Mouse (Mus musculus) small intestine, adult 2 months (tissue): Measurements from ENCODE around the gene Slc25a4. TPM values are rescaled to one million over a fixed set of nuclear protein-coding genes. Genes with fewer than 3 reads are reported as not detected.
A peak's percentile ranks its signal among the peaks of the same experiment; 100 is the strongest.

Experiments used
- H3K27ac ChIP-seq: fragments of 200-500 bp; 2 replicates; pipeline ENCODE4 v1.5.1; 2012; ENCODE audit warnings: low read depth, low read length, control low read depth, inconsistent platforms; ENCODE audit not compliant: insufficient read depth
- H3K27me3 ChIP-seq: fragments of 200-500 bp; 2 replicates; pipeline ENCODE4 v1.6.1; 2012; ENCODE audit warnings: mild to moderate bottlenecking, moderate library complexity, low read length, inconsistent platforms; ENCODE audit not compliant: control insufficient read depth, insufficient read depth
- H3K36me3 ChIP-seq: fragments of 200-500 bp; 2 replicates; pipeline ENCODE4 v1.6.1; 2012; ENCODE audit warnings: mild to moderate bottlenecking, low read length, control low read depth, inconsistent platforms; ENCODE audit not compliant: control insufficient read depth, insufficient read depth
- H3K4me1 ChIP-seq: fragments of 200-500 bp; 2 replicates; pipeline ENCODE4 v1.6.1; 2012; ENCODE audit warnings: low read length, inconsistent platforms, mixed read lengths; ENCODE audit not compliant: control insufficient read depth, insufficient read depth, insufficient read length
- H3K4me3 ChIP-seq: fragments of 200-500 bp; 2 replicates; pipeline ENCODE4 v1.5.1; 2012; ENCODE audit warnings: low read depth, mild to moderate bottlenecking, control low read depth, inconsistent platforms, low read length, moderate library complexity
- CTCF ChIP-seq: fragments of 200-500 bp; IDR thresholded peaks from 2 replicates; pipeline ENCODE4 v1.5.1; 2012; ENCODE audit warnings: low read depth, mild to moderate bottlenecking, control low read depth, inconsistent platforms, low read length, moderate library complexity, mixed read lengths; ENCODE audit not compliant: insufficient replicate concordance, insufficient read length; ENCODE audit errors: extremely low read depth
- POLR2A ChIP-seq: fragments of 200-500 bp; IDR thresholded peaks from 2 replicates; pipeline ENCODE4 v1.6.1; 2012; ENCODE audit warnings: low read depth, mild to moderate bottlenecking, control low read depth, inconsistent platforms, low read length, moderate library complexity
- WGBS: fragments of 180-500 bp; shearing (Covaris S2); methylation state at CpG from one replicate; pipeline ENCODE4 v1.1.7; 2018; 5-methylcytosine and 5-hydroxymethylcytosine counted together
- polyA plus RNA-seq: library from polyadenylated mRNA; depleted of rRNA; stranded (reverse); fragments of >200 nt; gene quantifications from 2 replicates; pipeline ENCODE4 v1.2.3, GENCODE M21; 2012; rRNA removed

Slc25a4 gene
- polyA plus RNA-seq, 1 experiment, result 68.8 TPM

- TF ChIP-seq CTCF (no peak), POLR2A (no peak)
- Histone ChIP-seq H3K36me3 (peaks cover 16% of the 10 kb centered on the region), H3K4me1 (peaks cover under 1% of the 10 kb centered on the region; the same call in 1 of the 2 replicates), H3K4me3 (no peak overlapping the region), H3K27ac (no peak overlapping the region), H3K27me3 (no peaks in the 10 kb centered on the region)
- 81% methylated on average over 2 of the region's 2 CpGs for WGBS
Measured at GRCm38 (mm10) chr8:46173651-46174050, 37.4 kb downstream of the Slc25a4 start.

GRCm38 (mm10) chr8:46163870-46164190 lies 47.3 kb downstream of the Slc25a4 start:
- no peak for TF ChIP-seq CTCF
- Histone ChIP-seq H3K27ac (peak overlapping the region; percentile 74), H3K27me3 (no peaks in the 10 kb centered on the region), H3K4me3 (peak overlapping the region; percentile 92), H3K36me3 (no peaks in the 10 kb centered on the region; the same call in none of the 2 replicates), H3K4me1 (peaks cover 10% of the 10 kb centered on the region; the same call in 1 of the 2 replicates)
- WGBS, result under 1% methylated on average over 25 of the region's 25 CpGs

GRCm38 (mm10) chr8:46162953-46163869 lies 47.9 kb downstream of the Slc25a4 start:
- Histone ChIP-seq H3K27me3 (no peaks in the 10 kb centered on the region), H3K36me3 (no peaks in the 10 kb centered on the region; the same call in none of the 2 replicates)
- WGBS, result under 1% methylated on average over 77 of the region's 77 CpGs

More at GRCm38 (mm10) chr8:46162953-46163869, 47.9 kb downstream of the Slc25a4 start:
- Histone ChIP-seq H3K4me1 (peaks cover 8% of the 10 kb centered on the region; the same call in 1 of the 2 replicates), H3K4me3 (peak overlapping the region; percentile 92), H3K27ac (peak overlapping the region; percentile 93)
- TF ChIP-seq POLR2A (peak; percentile 96), CTCF (no peak)

Other genes starting within 250 kb of the Slc25a4 start
- 0.08 TPM in 1 of 2 replicates, not detected in the other for gene 1700029J07Rik, start 236.0 kb downstream of the Slc25a4 start, polyA plus RNA-seq
- gene Ufsp2, start 235.8 kb downstream of the Slc25a4 start, polyA plus RNA-seq, result 3.7 and 5.8 TPM in 2 replicates
- gene Lrp2bp, start 212.0 kb downstream of the Slc25a4 start, polyA plus RNA-seq, result not detected in 2 replicates
- gene Ankrd37, start 205.6 kb downstream of the Slc25a4 start, polyA plus RNA-seq, result 3.5 and 4.8 TPM in 2 replicates
- gene Cfap97, start 59.5 kb downstream of the Slc25a4 start, polyA plus RNA-seq, result 0.71 and 1.7 TPM in 2 replicates
- 4.8 and 10.9 TPM in 2 replicates for gene Snx25, start 59.1 kb downstream of the Slc25a4 start, polyA plus RNA-seq
- gene Helt, start 83.4 kb upstream of the Slc25a4 start, polyA plus RNA-seq, result not detected in 2 replicates